Mouse (Mus musculus) forebrain, embryonic 13.5 days (tissue): ENCODE results near the gene Glt6d1. TPM values are rescaled to one million over a fixed set of nuclear protein-coding genes. Genes with fewer than 3 reads are reported as not detected.
"Not testable (repeated sequence)": the region's sequence is repeated elsewhere in the genome, so short reads cannot be mapped to it uniquely, and the experiment has no call there.

Experiments used
- ATAC-seq: fragments of 200-750 bp; cut with Nextera tagmentation; 2 replicates; pipeline ENCODE4 v1.8.0; 2017
- H3K27ac ChIP-seq: fragments of 300-500 bp; sonication (generic); 2 replicates; pipeline ENCODE4 v1.5.1; 2015; ENCODE audit warnings: inconsistent platforms, mild to moderate bottlenecking, moderate library complexity
- H3K27me3 ChIP-seq: fragments of 300-500 bp; sonication (generic); 2 replicates; pipeline ENCODE4 v1.6.1; 2015; ENCODE audit warnings: mild to moderate bottlenecking, inconsistent platforms
- H3K36me3 ChIP-seq: fragments of 300-500 bp; sonication (generic); 2 replicates; pipeline ENCODE4 v1.6.1; 2015; ENCODE audit warnings: mild to moderate bottlenecking, inconsistent platforms; ENCODE audit not compliant: poor library complexity, severe bottlenecking
- H3K4me1 ChIP-seq: fragments of 300-500 bp; sonication (generic); 2 replicates; pipeline ENCODE4 v1.6.1; 2015; ENCODE audit warnings: inconsistent platforms
- H3K4me2 ChIP-seq: fragments of 300-500 bp; sonication (generic); 2 replicates; pipeline ENCODE4 v1.6.1; 2015; ENCODE audit warnings: inconsistent platforms, mild to moderate bottlenecking, moderate library complexity
- H3K4me3 ChIP-seq: fragments of 300-500 bp; sonication (generic); 2 replicates; pipeline ENCODE4 v1.5.1; 2015; ENCODE audit warnings: mild to moderate bottlenecking, inconsistent platforms
- H3K9ac ChIP-seq: fragments of 300-500 bp; sonication (generic); 2 replicates; pipeline ENCODE4 v1.6.1; 2015; ENCODE audit warnings: mild to moderate bottlenecking, inconsistent platforms
- H3K9me3 ChIP-seq: fragments of 300-500 bp; sonication (generic); replicated peaks from 2 replicates; pipeline ENCODE4 v1.6.1; 2016; ENCODE audit warnings: inconsistent platforms
- WGBS: fragments of 180-500 bp; shearing (Covaris S2); methylation state at CpG from one replicate; pipeline ENCODE4 v1.1.7; 2015; 5-methylcytosine and 5-hydroxymethylcytosine counted together
- polyA plus RNA-seq: library from polyadenylated mRNA; unstranded; fragments of >200 nt; fragmentation: Nextera tagmentation; extraction: Ambion mirVana; gene quantifications from 2 replicates; pipeline ENCODE4 v1.2.1, GENCODE M21; 2015

The Glt6d1 gene
- polyA plus RNA-seq: not detected in 2 replicates

- 85% methylated on average over 1 of the region's 1 CpGs for WGBS
- not testable (repeated sequence) for H3K36me3 ChIP-seq, H3K4me1 ChIP-seq, H3K4me2 ChIP-seq, H3K9me3 ChIP-seq, H3K27me3 ChIP-seq, ATAC-seq, H3K9ac ChIP-seq, H3K4me3 ChIP-seq, H3K27ac ChIP-seq
Observed at GRCm38 (mm10) chr2:25815748-25816147, at the start of gene Glt6d1. Gene Glt6d1, minus strand, starts transcription at chr2:25815848.

DNA sequence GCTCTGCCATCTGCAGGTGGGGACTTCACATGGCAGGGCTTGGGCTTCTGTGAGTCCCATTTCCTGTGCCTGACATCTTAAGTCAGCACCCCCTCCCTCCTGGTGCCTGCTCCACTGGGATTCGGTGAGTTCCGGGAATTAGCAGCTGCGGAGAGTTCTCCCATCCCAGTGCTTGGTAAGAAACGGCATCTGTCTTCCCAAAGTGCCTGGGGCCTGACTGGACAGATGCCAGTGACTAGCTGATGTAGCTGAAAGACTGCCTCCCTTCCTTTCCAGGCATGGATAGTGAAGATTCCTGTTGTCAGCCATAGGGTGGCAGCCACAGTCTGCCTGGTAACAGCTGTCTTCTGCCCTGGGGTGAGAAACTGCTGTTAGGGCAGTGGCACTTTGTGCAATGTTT is 49.8 kb upstream of the Glt6d1 start:
- no peak overlapping the region for H3K9ac ChIP-seq
- no peaks in the 10 kb centered on the region for H3K9me3 ChIP-seq
- peaks cover 18% of the 10 kb centered on the region for H3K4me1 ChIP-seq
- H3K36me3 ChIP-seq: no peaks in the 10 kb centered on the region
- H3K4me2 ChIP-seq: no peak overlapping the region
- H3K4me3 ChIP-seq: no peak overlapping the region
- ATAC-seq: peak; percentile 57
- no peak overlapping the region for H3K27ac ChIP-seq
- H3K27me3 ChIP-seq: peaks cover 30% of the 10 kb centered on the region
- WGBS: 19% methylated on average over 4 of the region's 4 CpGs

- WGBS: 7% methylated on average over 18 of the region's 18 CpGs
- Histone ChIP-seq H3K9ac (peak overlapping the region; percentile 62), H3K36me3 (no peaks in the 10 kb centered on the region), H3K4me1 (peaks cover 18% of the 10 kb centered on the region), H3K9me3 (no peaks in the 10 kb centered on the region), H3K27me3 (peaks cover 30% of the 10 kb centered on the region), H3K4me3 (peak overlapping the region; percentile 60), H3K4me2 (peak overlapping the region; percentile 99), H3K27ac (no peak overlapping the region)
- no peak for ATAC-seq
Observed at GRCm38 (mm10) chr2:25864230-25864629, 48.6 kb upstream of the Glt6d1 start.

DNA sequence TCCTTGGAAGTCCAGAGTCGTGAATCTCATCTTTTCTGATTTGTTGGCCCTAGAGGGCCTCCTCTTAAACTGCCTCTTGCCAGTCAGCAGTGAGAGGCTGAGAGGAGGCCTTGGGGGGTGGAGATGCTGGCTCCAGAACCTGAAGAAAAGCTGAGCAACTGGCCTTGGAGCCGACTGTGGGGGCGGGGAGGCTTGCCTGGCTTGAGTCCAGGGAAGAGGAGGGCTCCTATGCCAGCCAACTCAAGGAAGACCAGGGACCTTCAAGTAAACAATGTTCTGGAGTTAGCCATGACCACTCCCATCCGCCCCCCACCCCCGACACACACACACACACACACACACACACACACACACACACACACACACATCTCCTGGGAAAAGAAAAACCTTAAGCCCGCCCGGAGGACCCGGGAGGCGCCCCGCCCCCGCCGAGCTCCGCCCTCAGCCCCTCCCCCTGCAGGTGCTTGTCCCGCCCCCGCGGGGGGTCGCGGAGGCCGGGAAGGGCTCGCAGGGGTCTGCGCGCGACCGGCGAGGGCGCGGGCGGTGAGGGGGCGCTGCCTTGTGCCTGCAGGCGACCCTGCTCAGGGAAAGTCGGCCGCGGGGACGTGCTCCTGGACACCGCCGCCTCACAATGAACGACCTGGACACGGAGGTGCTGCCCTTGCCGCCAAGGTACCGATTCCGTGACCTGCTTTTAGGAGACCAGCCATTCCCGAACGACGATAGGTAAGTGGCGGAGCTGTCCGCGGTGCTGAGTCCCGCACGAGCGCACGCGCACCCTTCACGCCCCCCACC is 47.9 kb upstream of the Glt6d1 start, which contains the start of gene Kcnt1:
Gene Kcnt1 (plus strand): TSS at position 398 of the 795 bp plus-strand sequence.
- peak within 1 kb of the TSS; percentile 60 for H3K4me3 ChIP-seq
- H3K27ac ChIP-seq: no peak within 1 kb of the TSS
- H3K36me3 ChIP-seq: no peaks in the 10 kb centered on the region
- whole genome bisulfite sequencing: under 1% methylated on average over 25 of the region's 53 CpGs
- peak within 1 kb of the TSS; percentile 99 for H3K4me2 ChIP-seq
- no peaks in the 10 kb centered on the region for H3K9me3 ChIP-seq
- peaks cover 30% of the 10 kb centered on the region for H3K27me3 ChIP-seq
- peaks cover 18% of the 10 kb centered on the region for H3K4me1 ChIP-seq
- peak within 1 kb of the TSS; percentile 62 for H3K9ac ChIP-seq
- ATAC-seq: peak; percentile 38; the same call in 1 of the 2 replicates

- Histone ChIP-seq H3K4me1 (peaks cover 18% of the 10 kb centered on the region), H3K4me3 (peak overlapping the region; percentile 60), H3K9me3 (no peaks in the 10 kb centered on the region), H3K27me3 (peaks cover 28% of the 10 kb centered on the region), H3K36me3 (no peaks in the 10 kb centered on the region), H3K9ac (no peak overlapping the region), H3K4me2 (peak overlapping the region; percentile 99), H3K27ac (no peak overlapping the region)
- ATAC-seq: no peak
- 55% methylated on average over 5 of the region's 5 CpGs for WGBS
Observed at GRCm38 (mm10) chr2:25862696-25863270, 47.1 kb upstream of the Glt6d1 start.

DNA sequence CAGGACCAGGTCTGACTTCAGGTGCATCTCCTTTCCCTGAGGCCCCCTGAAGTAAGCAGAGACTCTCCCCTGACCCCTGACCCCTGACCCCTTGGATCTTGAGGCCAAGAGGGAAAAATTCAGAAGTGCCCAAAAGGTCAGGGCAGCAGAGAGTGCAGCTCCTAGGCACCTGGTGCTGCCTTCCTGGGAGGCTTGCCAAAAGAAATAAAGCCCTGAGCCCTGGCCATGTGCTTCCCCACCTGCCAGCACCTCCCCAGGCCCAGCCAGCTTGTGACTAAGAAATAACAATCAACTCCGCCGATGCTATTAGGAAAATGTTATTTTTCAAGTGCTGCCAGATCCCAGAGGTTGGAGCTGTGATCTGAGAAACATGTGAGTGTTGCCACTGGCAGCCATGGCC is 46.4 kb upstream of the Glt6d1 start:
- no peak overlapping the region for H3K9ac ChIP-seq
- WGBS: 81% methylated on average over 2 of the region's 2 CpGs
- ATAC-seq: no peak
- no peak overlapping the region for H3K4me2 ChIP-seq
- H3K9me3 ChIP-seq: no peaks in the 10 kb centered on the region
- no peak overlapping the region for H3K27ac ChIP-seq
- peaks cover 18% of the 10 kb centered on the region for H3K4me1 ChIP-seq
- H3K4me3 ChIP-seq: no peak overlapping the region
- H3K36me3 ChIP-seq: no peaks in the 10 kb centered on the region
- H3K27me3 ChIP-seq: peaks cover 28% of the 10 kb centered on the region

- Histone ChIP-seq H3K4me1 (peaks cover 14% of the 10 kb centered on the region), H3K27me3 (peaks cover 13% of the 10 kb centered on the region), H3K4me2 (no peak overlapping the region), H3K9ac (no peak overlapping the region), H3K36me3 (no peaks in the 10 kb centered on the region), H3K27ac (no peak overlapping the region), H3K4me3 (no peak overlapping the region), H3K9me3 (no peaks in the 10 kb centered on the region)
- no peak for ATAC-seq
- 91% methylated on average over 3 of the region's 3 CpGs for WGBS
Observed at GRCm38 (mm10) chr2:25859891-25860290, 44.2 kb upstream of the Glt6d1 start.

GRCm38 (mm10) chr2:25853998-25854397 is 38.4 kb upstream of the Glt6d1 start:
- 80% methylated on average over 5 of the region's 5 CpGs for WGBS
- Histone ChIP-seq H3K4me2 (no peak overlapping the region), H3K9ac (no peak overlapping the region), H3K4me1 (no peaks in the 10 kb centered on the region), H3K27ac (no peak overlapping the region), H3K27me3 (no peaks in the 10 kb centered on the region), H3K9me3 (no peaks in the 10 kb centered on the region), H3K36me3 (no peaks in the 10 kb centered on the region), H3K4me3 (no peak overlapping the region)
- no peak for ATAC-seq

GRCm38 (mm10) chr2:25852626-25853025 is 37.0 kb upstream of the Glt6d1 start:
- H3K36me3 ChIP-seq: no peaks in the 10 kb centered on the region
- H3K4me1 ChIP-seq: no peaks in the 10 kb centered on the region
- WGBS: 54% methylated on average over 3 of the region's 3 CpGs
- H3K4me2 ChIP-seq: no peak overlapping the region
- H3K9me3 ChIP-seq: no peaks in the 10 kb centered on the region
- no peak overlapping the region for H3K9ac ChIP-seq
- H3K27me3 ChIP-seq: no peaks in the 10 kb centered on the region
- H3K4me3 ChIP-seq: no peak overlapping the region
- no peak for ATAC-seq
- no peak overlapping the region for H3K27ac ChIP-seq

- no peaks in the 10 kb centered on the region for H3K27me3 ChIP-seq
- WGBS: 12% methylated on average over 4 of the region's 4 CpGs
Observed at GRCm38 (mm10) chr2:25850330-25850729, 34.7 kb upstream of the Glt6d1 start.

DNA sequence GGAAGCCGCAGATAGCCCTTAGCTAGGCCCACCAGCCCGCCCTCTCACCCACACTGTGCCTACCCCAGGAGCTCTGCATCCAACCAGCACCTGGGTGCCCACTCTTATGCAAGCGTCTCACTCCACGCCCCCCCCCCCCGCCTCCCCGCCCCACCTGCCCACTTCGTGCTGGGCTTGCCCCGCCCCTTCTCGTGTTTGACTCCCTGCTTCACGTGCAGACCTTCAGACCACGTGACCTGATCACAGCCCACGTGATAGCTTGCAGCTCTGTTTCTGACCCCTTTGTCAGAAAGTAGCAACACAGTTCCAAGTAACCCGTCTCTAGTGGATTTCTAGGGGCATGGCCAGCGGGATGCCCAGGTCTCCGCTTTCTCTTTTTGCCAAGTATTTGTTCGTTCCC is 31.6 kb upstream of the Glt6d1 start, which contains the start of gene Sohlh1:
Gene Sohlh1 (minus strand): TSS at position 23 of the 400 bp plus-strand sequence.
- Histone ChIP-seq H3K27ac (no peak within 1 kb of the TSS), H3K36me3 (no peaks in the 10 kb centered on the region), H3K9me3 (no peaks in the 10 kb centered on the region), H3K9ac (no peak within 1 kb of the TSS), H3K4me3 (no peak within 1 kb of the TSS), H3K4me2 (no peak within 1 kb of the TSS), H3K4me1 (peaks cover 13% of the 10 kb centered on the region), H3K27me3 (no peaks in the 10 kb centered on the region)
- WGBS: 89% methylated on average over 14 of the region's 16 CpGs
- ATAC-seq: no peak

More at GRCm38 (mm10) chr2:25850330-25850729, 34.7 kb upstream of the Glt6d1 start:
- no peak for ATAC-seq
- Histone ChIP-seq H3K4me2 (no peak overlapping the region), H3K4me3 (no peak overlapping the region), H3K9me3 (no peaks in the 10 kb centered on the region), H3K4me1 (no peaks in the 10 kb centered on the region), H3K27ac (no peak overlapping the region), H3K36me3 (no peaks in the 10 kb centered on the region), H3K9ac (no peak overlapping the region)

GRCm38 (mm10) chr2:25846516-25846915 is 30.9 kb upstream of the Glt6d1 start:
- Histone ChIP-seq H3K27me3 (no peaks in the 10 kb centered on the region), H3K4me2 (no peak overlapping the region), H3K4me3 (no peak overlapping the region), H3K4me1 (peaks cover 16% of the 10 kb centered on the region), H3K9ac (no peak overlapping the region), H3K27ac (no peak overlapping the region), H3K36me3 (no peaks in the 10 kb centered on the region), H3K9me3 (no peaks in the 10 kb centered on the region)
- 73% methylated on average over 8 of the region's 8 CpGs for WGBS
- no peak for ATAC-seq
